Mouse (Mus musculus) CH12.LX (cell line): ENCODE data around the gene Hs1bp3.

Experiments used
- CTCF ChIP-seq, 2 experiments: IDR thresholded peaks in 1 of 2; conservative IDR thresholded peaks in 1 of 2; 2 replicates each; pipeline ENCODE4 v1.5.1; 2011 to 2012; ENCODE audit warnings: low read depth in 2 of 2, low read length in 2 of 2, improper control_type of control experiment in 1 of 2, inconsistent platforms in 1 of 2, mild to moderate bottlenecking in 1 of 2, moderate library complexity in 1 of 2
- KAT2A ChIP-seq: IDR thresholded peaks from 2 replicates; pipeline ENCODE4 v1.6.1; 2012; ENCODE audit warnings: low read length, improper control_type of control experiment, inconsistent platforms; ENCODE audit not compliant: insufficient replicate concordance
- MYC ChIP-seq: IDR thresholded peaks from 2 replicates; pipeline ENCODE4 v1.6.1; 2011; ENCODE audit warnings: low read depth, mild to moderate bottlenecking, improper control_type of control experiment, low read length
- POLR2A ChIP-seq: IDR thresholded peaks from 2 replicates; pipeline ENCODE4 v1.6.1; 2011; ENCODE audit warnings: low read depth, mild to moderate bottlenecking, improper control_type of control experiment, low read length
- RCOR1 ChIP-seq: conservative IDR thresholded peaks from 2 replicates; pipeline ENCODE4 v1.6.1; 2012; ENCODE audit warnings: low read depth, mild to moderate bottlenecking, inconsistent platforms, low read length, improper control_type of control experiment

DNA sequence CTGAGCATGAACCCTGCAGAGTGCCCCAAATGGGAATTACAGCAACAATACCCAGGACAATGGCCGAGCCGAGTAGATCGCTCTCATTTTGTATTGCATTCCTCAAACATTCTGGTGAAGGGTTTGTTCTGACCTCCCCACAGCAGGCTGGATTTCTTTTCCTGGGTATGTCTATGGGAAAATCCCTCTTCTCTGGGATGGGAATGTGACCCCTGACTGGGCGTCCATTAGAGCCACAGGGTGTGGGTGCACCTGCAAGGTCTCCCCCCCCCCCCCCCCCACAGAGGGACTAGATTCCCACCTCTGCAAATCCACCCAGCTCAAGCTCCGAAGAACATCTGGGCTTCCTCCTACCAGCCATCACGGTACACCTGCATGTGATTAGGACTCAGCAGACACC, 24.1 kb upstream of the Hs1bp3 start:
- TF ChIP-seq POLR2A (no peak), CTCF (conservative IDR thresholded peaks at IDR 0.05 in 1 of 2, IDR thresholded peaks at IDR 0.05 in 1 of 2; ENCODE audit: low read depth in 2 of 2, low read length in 2 of 2) (no peak), RCOR1 (no peak), KAT2A (no peak), MYC (no peak)
